Mouse (Mus musculus) central nervous system, embryonic 11.5 days (tissue): Measurements from ENCODE around the gene Ptges2. TPM values are rescaled to one million over a fixed set of nuclear protein-coding genes. Genes with fewer than 3 reads are reported as not detected.

ENCODE experiments used
- polyA plus RNA-seq: library from polyadenylated mRNA; depleted of rRNA; stranded (reverse); fragments of >200 nt; gene quantifications from 2 replicates; pipeline ENCODE4 v1.2.3, GENCODE M21; 2012; rRNA removed

The Ptges2 gene
- 22.1 and 31.9 TPM in 2 replicates for polyA plus RNA-seq

DNA sequence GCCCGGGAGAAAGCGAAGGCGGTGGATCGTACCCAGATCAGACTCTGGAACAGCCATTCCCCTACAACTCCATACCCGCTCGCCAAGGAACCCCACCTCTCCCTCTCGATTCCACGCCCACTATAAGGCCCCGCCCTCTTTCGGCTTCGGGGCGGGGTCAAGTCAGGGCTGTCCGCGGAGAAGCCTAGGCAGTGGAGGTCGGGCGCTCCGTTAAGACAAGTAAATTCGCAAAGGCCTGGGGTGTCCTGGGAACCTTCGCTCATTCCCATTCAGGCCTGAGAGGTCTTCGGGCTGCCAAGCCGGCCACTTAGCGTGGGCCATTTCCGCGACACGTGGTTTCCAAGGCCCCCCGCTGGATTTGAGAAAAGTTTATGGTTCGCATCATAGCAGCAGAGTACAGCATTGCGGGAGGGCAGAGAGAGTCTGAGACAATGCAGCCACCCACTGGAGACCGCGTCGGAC, at the start of gene Ptges2:
Gene Ptges2, plus strand, starts transcription at position 413 of the 462 bp plus-strand sequence.

DNA sequence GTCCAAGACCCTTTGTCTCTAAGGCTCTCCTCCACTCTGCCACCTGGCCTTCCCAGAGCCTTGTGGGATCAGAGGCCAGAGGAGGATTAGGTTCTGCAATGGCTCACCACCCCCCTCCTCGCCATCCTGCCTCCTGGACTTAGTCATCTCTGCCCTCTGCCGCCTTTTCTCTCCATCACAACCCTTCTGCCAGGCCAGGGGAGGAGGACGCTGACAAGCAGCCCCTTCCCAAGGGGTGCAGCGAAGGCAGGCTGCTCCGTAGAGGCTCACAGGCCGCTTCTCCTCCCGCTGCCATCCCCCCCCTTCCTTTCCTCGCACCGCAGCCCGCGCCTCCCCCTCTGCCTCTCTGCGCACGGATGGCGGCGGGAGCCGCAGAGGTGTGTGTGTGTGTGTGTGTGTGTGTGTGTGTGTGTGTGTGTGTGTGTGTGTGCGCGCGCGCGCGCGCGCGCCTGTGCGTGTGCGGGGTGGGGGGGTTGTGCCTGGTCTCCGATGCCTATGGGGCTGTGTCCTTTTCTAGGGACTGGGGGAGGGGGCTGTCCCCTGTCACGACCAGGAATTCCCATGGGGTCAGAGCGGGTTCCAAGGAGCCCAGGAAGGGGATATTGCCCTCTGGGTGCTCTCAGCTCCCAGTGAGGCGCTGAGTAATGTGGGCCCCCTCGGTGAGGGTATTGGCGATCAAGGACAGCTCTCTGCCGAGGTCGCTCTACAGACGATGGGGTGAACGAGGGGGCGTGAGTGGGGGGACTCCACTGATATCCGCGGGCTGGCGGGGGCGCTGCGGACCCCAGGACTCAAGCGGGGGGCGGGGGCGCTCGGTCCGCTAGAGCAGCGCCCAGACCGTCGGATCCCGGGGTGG, 43.3 kb upstream of the Ptges2 start, which contains the start of gene Ciz1:
Gene Ciz1, plus strand, starts transcription at position 177 of the 856 bp plus-strand sequence.

DNA sequence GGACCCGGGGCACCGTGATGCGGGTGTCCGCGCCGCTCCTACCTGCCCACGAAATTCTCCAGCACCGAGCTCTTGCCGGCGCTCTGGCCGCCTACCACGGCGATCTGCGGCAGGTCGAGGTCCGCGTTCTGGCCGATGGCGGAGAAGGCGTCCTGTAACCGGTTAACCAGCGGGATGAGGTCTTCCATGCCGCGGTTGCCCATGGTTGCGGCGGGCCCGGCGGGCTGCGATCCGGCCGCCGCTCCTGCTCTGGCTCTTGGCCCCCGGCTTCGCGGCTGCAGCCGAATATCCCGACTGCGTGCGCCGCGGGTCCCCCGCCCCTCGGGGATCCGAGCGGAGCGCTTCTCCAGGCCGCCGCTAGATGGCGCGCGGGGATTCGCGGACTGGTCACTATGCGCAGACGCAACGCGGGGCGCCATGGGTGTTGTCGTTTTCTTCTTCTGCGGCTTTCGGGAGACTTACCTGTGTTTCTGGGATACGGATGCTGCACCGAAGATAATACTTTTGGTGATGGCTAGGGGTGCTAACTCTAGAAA, 42.6 kb upstream of the Ptges2 start, which contains the start of gene Dnm1:
Gene Dnm1, minus strand, starts transcription at position 332 of the 536 bp plus-strand sequence.

DNA sequence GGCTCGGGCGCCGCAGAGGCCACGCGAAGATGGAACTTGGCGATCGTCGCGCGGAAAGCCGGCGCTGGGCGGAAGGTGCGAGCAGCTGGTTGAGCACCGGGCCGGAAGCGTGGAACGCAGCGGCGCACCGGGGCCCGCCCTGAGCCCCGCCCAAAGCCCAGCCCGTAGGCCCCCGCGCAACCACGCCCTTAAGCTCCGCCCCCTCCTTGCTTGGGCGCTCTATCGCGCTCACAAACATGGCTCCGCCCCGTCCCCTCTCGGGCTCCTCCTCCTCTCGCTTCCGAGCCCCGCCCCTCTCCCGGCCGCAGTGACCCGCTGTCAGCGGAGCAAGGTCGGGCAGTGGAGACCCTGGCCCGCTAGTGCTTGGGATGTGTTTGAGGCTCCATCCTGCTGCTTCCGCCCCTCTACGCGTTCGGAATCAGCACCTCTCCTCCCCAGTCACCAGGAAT, 13.9 kb upstream of the Ptges2 start, which contains the start of gene 1110008P14Rik:
Gene 1110008P14Rik, minus strand, starts transcription at position 164 of the 449 bp plus-strand sequence.

DNA sequence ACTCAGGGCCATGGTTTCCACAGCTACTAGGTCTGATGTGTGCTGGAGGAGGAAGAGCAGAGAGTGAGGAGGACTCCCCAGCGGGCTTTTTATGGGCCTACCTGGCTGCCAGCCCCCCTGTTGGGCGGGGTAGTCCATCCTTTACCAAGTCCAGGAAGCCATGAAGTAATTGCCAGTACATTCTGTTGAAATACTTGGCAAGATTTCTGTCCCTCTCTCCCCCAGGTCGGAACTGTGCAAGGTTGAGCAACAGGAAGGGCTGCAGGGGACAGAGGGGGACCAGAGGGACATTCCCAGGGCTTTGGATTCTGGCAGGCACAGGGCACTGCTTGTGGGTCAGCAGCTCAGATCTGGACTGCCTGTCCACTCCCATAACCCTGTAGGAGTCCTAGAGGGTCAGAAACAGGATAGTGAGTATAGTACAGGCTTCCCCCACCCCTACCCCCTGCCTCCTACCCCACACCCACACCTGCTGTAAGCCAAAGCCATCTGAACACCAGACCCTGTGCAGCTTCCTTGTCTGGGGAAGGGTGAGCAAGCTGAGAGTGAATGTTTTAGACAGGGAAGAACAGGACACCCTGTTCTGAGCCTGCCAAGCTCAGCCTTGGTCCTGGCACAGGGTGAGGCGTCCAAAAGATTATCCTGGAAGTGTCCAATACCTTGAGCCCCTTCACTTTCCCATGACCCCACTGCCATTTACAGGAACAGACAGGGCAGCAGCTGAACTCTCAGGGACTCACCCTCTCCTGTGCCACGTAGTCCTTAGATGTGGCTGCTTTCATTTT, 7.8 kb upstream of the Ptges2 start, which contains the start of gene Lcn2:
Gene Lcn2, minus strand, starts transcription at position 547 of the 785 bp plus-strand sequence.

DNA sequence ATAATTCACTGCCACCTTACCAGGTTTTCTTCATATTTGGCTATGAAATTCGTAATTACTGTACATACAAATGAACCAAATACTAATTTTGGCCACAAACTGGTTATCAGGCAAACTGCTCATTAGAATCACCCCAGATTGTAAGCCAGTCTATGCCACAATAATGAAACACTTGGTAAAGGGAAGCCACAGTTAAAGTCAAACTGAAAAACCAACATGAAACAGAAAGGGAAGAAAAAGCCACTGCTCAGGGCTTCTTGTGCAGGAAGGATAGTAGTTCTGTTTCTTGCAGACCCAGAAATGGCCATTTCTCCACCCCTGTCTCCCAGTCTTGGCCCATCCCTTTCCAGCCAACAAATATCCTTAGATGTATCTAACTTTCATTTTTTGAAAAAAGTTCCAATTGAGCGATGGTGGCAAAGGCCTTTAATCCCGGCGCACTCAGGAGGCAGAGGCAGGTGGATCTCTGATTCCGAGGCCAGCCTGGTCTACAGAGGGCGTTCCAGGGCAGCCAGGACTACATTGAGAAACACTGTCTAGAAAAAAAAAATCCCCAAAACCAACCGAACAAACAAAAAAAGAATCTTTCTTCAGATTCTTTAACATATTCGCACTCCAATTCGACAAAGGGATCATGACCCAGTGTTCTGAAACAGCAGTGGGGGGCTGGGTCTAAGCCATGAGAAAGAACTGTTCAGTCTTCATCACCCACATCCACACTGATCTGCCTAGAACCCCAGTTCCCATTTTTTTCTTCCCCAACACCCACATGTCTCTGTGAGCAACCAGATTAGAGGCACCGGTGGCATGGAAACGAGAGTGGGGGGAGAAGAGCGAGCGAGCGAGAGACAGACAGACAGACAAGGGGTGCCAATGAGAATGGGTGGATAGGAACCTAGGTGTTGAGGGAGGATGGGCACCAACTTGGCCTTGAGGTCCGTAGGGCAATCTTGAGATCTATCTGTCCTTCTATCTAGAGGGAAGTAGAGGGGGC, 54.4 kb downstream of the Ptges2 start, which contains the start of gene Naif1:
Gene Naif1, plus strand, starts transcription at position 697 of the 994 bp plus-strand sequence.

DNA sequence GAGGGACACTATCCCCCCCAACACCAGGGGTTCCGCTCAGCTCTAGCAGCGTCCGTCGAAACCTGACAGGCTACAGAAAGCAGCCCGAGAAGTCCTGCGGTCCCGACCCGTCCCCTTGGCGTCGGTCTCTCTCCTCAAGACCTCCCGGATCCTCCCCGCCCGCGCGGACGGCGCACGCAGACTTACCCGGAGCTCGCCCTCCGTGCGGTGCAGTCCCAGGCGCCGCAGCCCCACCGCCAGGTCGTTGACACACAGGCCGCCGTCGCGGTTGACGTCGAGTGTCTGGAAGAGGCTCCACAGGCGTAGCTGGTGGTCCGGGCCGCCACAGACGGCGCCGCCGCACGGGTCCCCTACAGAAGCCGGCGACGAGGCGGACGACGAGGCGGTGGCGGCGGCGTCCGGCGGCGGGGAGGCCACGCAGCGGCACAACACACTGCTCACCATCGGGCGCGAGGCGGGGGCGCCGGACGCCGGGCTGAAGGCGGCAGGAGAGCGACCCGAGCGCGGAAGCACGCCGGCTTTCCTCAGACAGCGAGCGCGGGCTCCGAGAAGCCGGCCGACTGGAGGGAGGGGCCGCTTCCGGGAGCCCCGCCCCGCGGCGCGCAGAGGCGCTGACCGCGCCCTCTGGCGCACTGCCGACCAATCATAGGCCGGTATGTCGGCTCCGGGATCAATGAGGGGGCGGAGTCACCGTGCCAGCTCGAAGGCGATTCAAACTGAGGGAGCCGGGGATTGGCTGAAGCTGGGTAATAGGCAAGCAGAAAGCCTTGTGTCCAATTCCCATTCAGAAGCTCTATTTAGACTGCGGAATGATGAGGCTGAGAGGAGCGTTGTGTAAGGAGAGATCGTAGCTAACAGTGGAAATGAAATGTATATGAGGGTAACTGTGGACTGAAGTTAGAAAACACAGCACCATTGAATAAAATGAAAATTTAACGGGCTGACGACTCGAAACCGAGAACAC, 55.5 kb downstream of the Ptges2 start, which contains the start of gene Slc25a25:
Gene Slc25a25, minus strand, starts transcription at position 565 of the 964 bp plus-strand sequence.

Other genes starting within 250 kb of the Ptges2 start
- gene Prrc2b, start 244.8 kb upstream of the Ptges2 start, polyA plus RNA-seq, result 70.6 and 78.4 TPM in 2 replicates
- gene Pomt1, start 159.3 kb upstream of the Ptges2 start, polyA plus RNA-seq, result 27.8 and 30.9 TPM in 2 replicates
- 57.3 and 59.8 TPM in 2 replicates for gene Uck1, start 135.7 kb upstream of the Ptges2 start, polyA plus RNA-seq
- 36.2 and 38.3 TPM in 2 replicates for gene Golga2, start 108.5 kb upstream of the Ptges2 start, polyA plus RNA-seq
- gene Swi5, start 107.8 kb upstream of the Ptges2 start, polyA plus RNA-seq, result 351 and 391 TPM in 2 replicates
- gene Ciz1, start 43.6 kb upstream of the Ptges2 start, polyA plus RNA-seq, result 158 and 181 TPM in 2 replicates
- 53.2 and 117 TPM in 2 replicates for gene Dnm1, start 42.6 kb upstream of the Ptges2 start, polyA plus RNA-seq
- gene 1110008P14Rik, start 14.0 kb upstream of the Ptges2 start, polyA plus RNA-seq, result 21.5 and 43.1 TPM in 2 replicates
- 0.80 and 0.90 TPM in 2 replicates for gene Lcn2, start 7.6 kb upstream of the Ptges2 start, polyA plus RNA-seq
- 2.7 and 3.6 TPM in 2 replicates for gene Naif1, start 54.6 kb downstream of the Ptges2 start, polyA plus RNA-seq
- gene Slc25a25, start 55.5 kb downstream of the Ptges2 start, polyA plus RNA-seq, result 23.9 and 24.1 TPM in 2 replicates
- 9.0 and 12.9 TPM in 2 replicates for gene Fam102a, start 139.4 kb downstream of the Ptges2 start, polyA plus RNA-seq
- gene Dpm2, start 175.0 kb downstream of the Ptges2 start, polyA plus RNA-seq, result 56.0 and 109 TPM in 2 replicates
- 3.0 and 4.0 TPM in 2 replicates for gene Pip5kl1, start 178.9 kb downstream of the Ptges2 start, polyA plus RNA-seq
- gene 9430097D07Rik, start 179.8 kb downstream of the Ptges2 start, polyA plus RNA-seq, result 0.17 TPM in 1 of 2 replicates, not detected in the other
- 11.2 and 17.1 TPM in 2 replicates for gene St6galnac4, start 191.2 kb downstream of the Ptges2 start, polyA plus RNA-seq
- 11.2 and 18.9 TPM in 2 replicates for gene St6galnac6, start 203.8 kb downstream of the Ptges2 start, polyA plus RNA-seq
- 16.9 and 20.1 TPM in 2 replicates for gene Ak1, start 225.9 kb downstream of the Ptges2 start, polyA plus RNA-seq